37 mouse cellular contexts compared by ENCODE assay signal in genomic region chr7:43667221-43667620, GRCm38 (mm10). TPM values are rescaled to one million over a fixed set of nuclear protein-coding genes. Genes with fewer than 3 reads are reported as not detected.
"Had no signal": no experiment of that assay in that cellular context is flagged by ENCODE, and none has a peak within 500 bp of the region (broad histone marks: within the 10 kb centered on the region; RNA-seq: fewer than 3 reads in every experiment).

No protein-coding gene starts in this region.

RNA-seq across cellular contexts. Expression of gene Siglece, which starts 7.3 kb away (rescaled TPM):
- total RNA-seq: hindbrain, postnatal 0 days had no signal

RNA-seq across cellular contexts. Expression of gene Klk14, which starts 23.0 kb away (rescaled TPM):
- total RNA-seq: heart, postnatal 10 days; heart, postnatal 14 days; heart, postnatal 4 days; hematopoietic stem cell, adult 5-6 weeks; hindbrain, postnatal 0 days; layer of hippocampus, adult 18-20 months; layer of hippocampus, adult 2 months; layer of hippocampus, adult 8-10 months; layer of hippocampus, postnatal 14 days; layer of hippocampus, postnatal 25 days; layer of hippocampus, postnatal 36 days; left cerebral cortex, adult 18-20 months had no signal
- polyA plus RNA-seq: heart, embryonic 10.5 days; heart, embryonic 11.5 days; heart, embryonic 12.5 days; heart, embryonic 13.5 days; heart, embryonic 14.5 days; heart, embryonic 15.5 days; heart, embryonic 16.5 days; heart, postnatal 0 days; hindbrain, embryonic 10.5 days; hindbrain, embryonic 11.5 days; hindbrain, embryonic 12.5 days; hindbrain, embryonic 13.5 days; hindbrain, embryonic 14.5 days; hindbrain, embryonic 15.5 days; hindbrain, embryonic 16.5 days; hindbrain, postnatal 0 days; inflammation-experienced regulatory T-cells, adult 6 months; kidney, embryonic 14.5 days; kidney, embryonic 15.5 days; kidney, embryonic 16.5 days; kidney, postnatal 0 days had no signal

RNA-seq across cellular contexts. Expression of gene Ceacam18, which starts 32.7 kb away (rescaled TPM):
- total RNA-seq: heart, postnatal 10 days; heart, postnatal 14 days; heart, postnatal 25 days; heart, postnatal 36 days; heart, postnatal 4 days; hematopoietic stem cell, adult 5-6 weeks; hindbrain, postnatal 0 days; layer of hippocampus, adult 2 months; left cerebral cortex, adult 18-20 months had no signal
- polyA plus RNA-seq: heart, embryonic 10.5 days; heart, embryonic 11.5 days; heart, embryonic 12.5 days; heart, embryonic 13.5 days; heart, embryonic 14.5 days; heart, embryonic 15.5 days; heart, postnatal 0 days; hindbrain, embryonic 10.5 days; hindbrain, embryonic 11.5 days; hindbrain, embryonic 12.5 days; hindbrain, embryonic 13.5 days; hindbrain, embryonic 14.5 days; inflammation-experienced regulatory T-cells, adult 6 months; kidney, adult 2 months; kidney, embryonic 14.5 days; kidney, embryonic 15.5 days; kidney, embryonic 16.5 days; kidney, postnatal 0 days had no signal

RNA-seq across cellular contexts. Expression of gene Klk13, which starts 45.1 kb away (rescaled TPM):
- total RNA-seq: heart, postnatal 10 days; heart, postnatal 14 days; heart, postnatal 25 days; heart, postnatal 36 days; heart, postnatal 4 days; hematopoietic stem cell, adult 5-6 weeks; hindbrain, postnatal 0 days; layer of hippocampus, adult 18-20 months; layer of hippocampus, adult 2 months; layer of hippocampus, adult 8-10 months; layer of hippocampus, postnatal 10 days; layer of hippocampus, postnatal 14 days; layer of hippocampus, postnatal 25 days; layer of hippocampus, postnatal 36 days; left cerebral cortex, adult 18-20 months had no signal
- polyA plus RNA-seq: heart, embryonic 13.5 days; heart, embryonic 14.5 days; heart, postnatal 0 days; hindbrain, embryonic 11.5 days; hindbrain, embryonic 12.5 days; hindbrain, embryonic 14.5 days; kidney, adult 2 months; large intestine, adult 2 months had no signal
